Mouse (Mus musculus) central nervous system, embryonic 11.5 days (tissue): Measurements from ENCODE around the gene Scn10a. TPM values are rescaled to one million over a fixed set of nuclear protein-coding genes. Genes with fewer than 3 reads are reported as not detected.

Source experiments
- polyA plus RNA-seq: library from polyadenylated mRNA; depleted of rRNA; stranded (reverse); fragments of >200 nt; gene quantifications from 2 replicates; pipeline ENCODE4 v1.2.3, GENCODE M21; 2012; rRNA removed

Gene Scn10a
- 0.42 and 0.67 TPM in 2 replicates for polyA plus RNA-seq

GRCm38 (mm10) chr9:119719222-119719621, at the start of gene Scn10a:
TSS of gene Scn10a (minus strand) at chr9:119719322.

DNA sequence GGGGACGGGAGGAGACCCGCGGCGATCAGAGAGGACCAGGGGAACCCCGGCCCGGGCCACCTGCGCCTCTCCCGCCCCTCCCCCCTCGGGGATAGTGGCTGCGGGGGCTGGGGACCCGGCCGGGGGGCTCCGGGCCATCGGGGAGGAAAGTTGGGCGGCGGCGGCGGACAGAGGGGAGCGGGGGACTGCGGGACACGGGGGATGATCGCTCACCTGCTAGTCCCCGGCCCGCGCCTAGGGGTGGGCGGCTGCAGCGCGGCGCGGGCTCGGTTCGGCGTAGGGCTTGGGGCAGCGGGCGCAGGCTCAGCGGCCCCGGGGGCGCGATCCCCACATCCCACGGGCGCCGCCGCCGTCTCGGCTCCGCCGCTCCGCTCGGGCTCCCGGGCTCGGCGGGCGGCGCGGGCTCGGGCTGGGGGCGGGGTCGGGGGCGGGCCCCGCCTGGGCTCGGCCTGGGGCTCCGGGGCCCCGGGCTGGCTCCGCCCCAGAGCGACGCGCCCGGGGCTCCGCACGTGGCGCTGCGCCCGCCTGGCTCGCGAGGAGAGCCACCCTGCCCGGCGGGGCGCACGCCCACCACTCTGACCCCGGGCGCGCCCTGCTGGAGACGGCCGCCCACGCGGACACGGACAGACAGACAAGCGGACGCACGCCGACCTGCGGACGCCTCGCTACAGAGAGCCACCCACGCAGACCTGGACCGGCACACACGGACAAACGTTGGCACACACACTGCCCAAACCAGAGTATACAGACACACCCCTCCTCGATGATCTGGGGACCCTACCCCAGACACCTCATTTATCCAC, 140.3 kb downstream of the Scn10a start, which contains the start of gene Scn5a:
Gene Scn5a (minus strand): TSS at position 381 of the 803 bp plus-strand sequence.

Other genes with a start within 250 kb of the Scn10a start
- 1.7 and 2.3 TPM in 2 replicates for gene Scn5a, start 140.3 kb downstream of the Scn10a start, polyA plus RNA-seq
- 0.31 and 0.40 TPM in 2 replicates for gene Scn11a, start 106.1 kb upstream of the Scn10a start, polyA plus RNA-seq
- 66.8 and 74.7 TPM in 2 replicates for gene Wdr48, start 175.6 kb upstream of the Scn10a start, polyA plus RNA-seq
- gene Gorasp1, start 218.2 kb upstream of the Scn10a start, polyA plus RNA-seq: 13.2 and 16.4 TPM in 2 replicates
- gene Ttc21a, start 218.3 kb upstream of the Scn10a start, polyA plus RNA-seq: 0.42 and 0.47 TPM in 2 replicates